Mouse (Mus musculus) heart, postnatal 0 days (tissue): ENCODE measurements around the gene Fgd6. TPM values are rescaled to one million over a fixed set of nuclear protein-coding genes. Genes with fewer than 3 reads are reported as not detected.

ENCODE experiments used
- ATAC-seq: fragments of 200-750 bp; cut with Nextera tagmentation; 2 replicates; pipeline ENCODE4 v1.8.0; 2017; ENCODE audit warnings: low read depth, moderate number of reproducible peaks, moderate library complexity; ENCODE audit not compliant: insufficient read depth
- DNase-seq: peaks from one replicate; pipeline ENCODE4 v3.0.0-alpha.2; 2016; ENCODE audit warnings: low spot score
- H3K27ac ChIP-seq: fragments of 300-500 bp; sonication (generic); 2 replicates; pipeline ENCODE4 v1.5.1; 2014; ENCODE audit warnings: low read depth, mild to moderate bottlenecking
- H3K27me3 ChIP-seq: fragments of 300-500 bp; sonication (generic); 2 replicates; pipeline ENCODE4 v1.6.1; 2014; ENCODE audit warnings: low read length, mixed read lengths; ENCODE audit not compliant: control insufficient read depth, insufficient read depth
- H3K36me3 ChIP-seq: fragments of 300-500 bp; sonication (generic); replicated peaks from 2 replicates; pipeline ENCODE4 v1.6.1; 2014; ENCODE audit warnings: low read length, mixed read lengths; ENCODE audit not compliant: control insufficient read depth, insufficient read depth
- H3K4me1 ChIP-seq: fragments of 300-500 bp; sonication (generic); 2 replicates; pipeline ENCODE4 v1.6.1; 2014; ENCODE audit warnings: antibody characterized with exemption; ENCODE audit not compliant: control insufficient read depth, insufficient read depth
- H3K4me2 ChIP-seq: fragments of 300-500 bp; sonication (generic); 2 replicates; pipeline ENCODE4 v1.6.1; 2014; ENCODE audit warnings: low read depth, mild to moderate bottlenecking, low read length, moderate library complexity
- H3K4me3 ChIP-seq: fragments of 300-500 bp; sonication (generic); 2 replicates; pipeline ENCODE4 v1.5.1; 2014; ENCODE audit warnings: low read depth, low read length
- H3K9ac ChIP-seq: fragments of 300-500 bp; sonication (generic); replicated peaks from 2 replicates; pipeline ENCODE4 v1.6.1; 2014; ENCODE audit warnings: low read depth, low read length, mixed read lengths
- H3K9me3 ChIP-seq: fragments of 300-500 bp; sonication (generic); replicated peaks from 2 replicates; pipeline ENCODE4 v1.6.1; 2016; ENCODE audit warnings: low read length; ENCODE audit not compliant: control insufficient read depth
- CTCF ChIP-seq: IDR thresholded peaks from 2 replicates; pipeline ENCODE4 v1.5.1; 2016; ENCODE audit warnings: antibody characterized with exemption, control low read depth, low read depth
- EP300 ChIP-seq: IDR thresholded peaks from 2 replicates; pipeline ENCODE4 v1.6.1; 2016; ENCODE audit warnings: antibody characterized with exemption, low read depth
- WGBS: fragments of 180-500 bp; shearing (Covaris S2); extraction: QIAGEN DNeasy Blood & Tissue Kit; methylation state at CpG from one replicate; pipeline ENCODE4 v1.1.7; 2014; 5-methylcytosine and 5-hydroxymethylcytosine counted together
- polyA plus RNA-seq: library from polyadenylated mRNA; unstranded; fragments of >200 nt; fragmentation: Nextera tagmentation; extraction: Ambion mirVana; gene quantifications from 2 replicates; pipeline ENCODE4 v1.2.1, GENCODE M21; 2015
- total RNA-seq: library from RNA; depleted of rRNA; stranded (reverse); fragments of >200 nt; gene quantifications from 2 replicates; pipeline ENCODE4 v1.2.3, GENCODE M21; 2014; ENCODE audit warnings: low replicate concordance

Fgd6 gene
- total and polyA plus RNA-seq, 2 experiments from 2014 or later: 1.3 to 2.7 TPM

- TF ChIP-seq EP300: no peak; the same call in 1 of the 2 replicates
- no peak for TF ChIP-seq CTCF
- Histone ChIP-seq H3K9ac (peak overlapping the region; percentile 70), H3K4me3 (peak overlapping the region; percentile 82), H3K4me1 (peaks cover 19% of the 10 kb centered on the region), H3K27ac (peak overlapping the region; percentile 73), H3K27me3 (no peaks in the 10 kb centered on the region), H3K36me3 (no peaks in the 10 kb centered on the region), H3K9me3 (no peaks in the 10 kb centered on the region), H3K4me2 (peak overlapping the region; percentile 90)
- 2% methylated on average over 30 of the region's 30 CpGs for WGBS
- ATAC-seq (peak; percentile 73), DNase-seq (no peak)
Observed at GRCm38 (mm10) chr10:94034876-94035657, 734 bp upstream of the Fgd6 start.

- Histone ChIP-seq H3K9me3 (no peaks in the 10 kb centered on the region), H3K4me3 (peak overlapping the region; percentile 82), H3K4me2 (peak overlapping the region; percentile 62), H3K9ac (peak overlapping the region; percentile 85), H3K4me1 (peaks cover 12% of the 10 kb centered on the region), H3K27ac (peak overlapping the region; percentile 84), H3K36me3 (no peaks in the 10 kb centered on the region), H3K27me3 (no peaks in the 10 kb centered on the region)
- no peak for TF ChIP-seq EP300
- TF ChIP-seq CTCF: no peak
- WGBS: under 1% methylated on average over 32 of the region's 32 CpGs
- ATAC-seq: peak; percentile 24
- peak; percentile 33 for DNase-seq
Observed at GRCm38 (mm10) chr10:94036375-94036758, 566 bp downstream of the Fgd6 start.

GRCm38 (mm10) chr10:94037196-94037595, 1.4 kb downstream of the Fgd6 start:
- peak overlapping the region; percentile 62 for H3K4me2 ChIP-seq
- TF ChIP-seq EP300 (no peak), CTCF (no peak)
- DNase-seq (no peak), ATAC-seq (no peak)
- WGBS: 55% methylated on average over 9 of the region's 9 CpGs
- no peaks in the 10 kb centered on the region for H3K36me3 ChIP-seq
- H3K4me1 ChIP-seq: peaks cover 11% of the 10 kb centered on the region
- H3K9ac ChIP-seq: no peak overlapping the region
- H3K27me3 ChIP-seq: no peaks in the 10 kb centered on the region
- no peak overlapping the region for H3K27ac ChIP-seq
- no peaks in the 10 kb centered on the region for H3K9me3 ChIP-seq
- H3K4me3 ChIP-seq: peak overlapping the region; percentile 82

- DNase-seq: no peak
- 75% methylated on average over 4 of the region's 4 CpGs for WGBS
- H3K27ac ChIP-seq: no peak overlapping the region
- no peak overlapping the region for H3K9ac ChIP-seq
- peaks cover 11% of the 10 kb centered on the region for H3K4me1 ChIP-seq
- H3K9me3 ChIP-seq: no peaks in the 10 kb centered on the region
- no peak for ATAC-seq
- H3K36me3 ChIP-seq: no peaks in the 10 kb centered on the region
- peak overlapping the region; percentile 62 for H3K4me2 ChIP-seq
- TF ChIP-seq EP300 (no peak), CTCF (no peak)
- H3K27me3 ChIP-seq: no peaks in the 10 kb centered on the region
- no peak overlapping the region for H3K4me3 ChIP-seq
Observed at GRCm38 (mm10) chr10:94037596-94037995, 1.8 kb downstream of the Fgd6 start.

- peaks cover 8% of the 10 kb centered on the region for H3K4me1 ChIP-seq
- H3K9ac ChIP-seq: no peak overlapping the region
- no peaks in the 10 kb centered on the region for H3K27me3 ChIP-seq
- H3K27ac ChIP-seq: no peak overlapping the region
- WGBS: 79% methylated on average over 7 of the region's 7 CpGs
- H3K4me3 ChIP-seq: no peak overlapping the region
- DNase-seq (no peak), ATAC-seq (no peak)
- no peak for TF ChIP-seq CTCF
- TF ChIP-seq EP300: no peak
- H3K36me3 ChIP-seq: no peaks in the 10 kb centered on the region
- no peak overlapping the region for H3K4me2 ChIP-seq
- H3K9me3 ChIP-seq: no peaks in the 10 kb centered on the region
Observed at GRCm38 (mm10) chr10:94038366-94039260, 2.8 kb downstream of the Fgd6 start.
